Mouse (Mus musculus): ENCODE measurements around the gene Rerg. TPM values are rescaled to one million over a fixed set of nuclear protein-coding genes. Genes with fewer than 3 reads are reported as not detected.
"Not testable (repeated sequence)": the region's sequence is repeated elsewhere in the genome, so short reads cannot be mapped to it uniquely, and the experiment has no call there.

The Rerg gene
- polyA plus RNA-seq, 1 experiment from 2014 or later: 1.6 TPM

DNA sequence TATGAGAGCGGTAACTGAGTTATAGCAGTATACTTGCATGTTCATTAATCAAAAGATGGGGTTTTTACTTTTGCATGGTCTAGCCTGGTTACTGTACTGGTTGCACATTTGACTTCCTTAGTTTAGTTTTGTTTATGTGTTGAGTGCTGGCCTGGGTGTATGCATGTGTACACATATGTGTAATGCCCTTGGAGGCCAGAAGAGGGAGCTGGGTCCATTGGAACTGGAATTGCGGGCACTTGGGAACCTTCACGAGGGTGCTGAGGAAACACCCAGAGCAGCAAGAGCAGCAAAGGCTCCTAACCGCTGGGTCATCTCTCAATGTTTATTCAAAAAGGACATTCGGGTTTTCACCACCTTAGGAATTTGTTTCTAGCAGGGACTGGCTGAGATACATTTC lies 116.8 kb downstream of the Rerg start:
- no peak for DNase-seq (ENCODE audit: low spot score)
- H3K9me3 ChIP-seq (ENCODE audit: control insufficient read depth, low read length): no peaks in the 10 kb centered on the region; the same call in 1 of the 2 replicates

GRCm38 (mm10) chr6:137053006-137053405 lies 117.3 kb downstream of the Rerg start:
- Histone ChIP-seq H3K4me1 (replicated peaks; ENCODE audit: control insufficient read depth, insufficient read depth, low read length) (no peaks in the 10 kb centered on the region), H3K27ac (ENCODE audit: low read depth, low read length) (no peak overlapping the region)

More for the DNA sequence above, 116.8 kb downstream of the Rerg start:
- Histone ChIP-seq H3K27ac (ENCODE audit: low read depth, low read length) (no peak overlapping the region), H3K36me3 (ENCODE audit: control insufficient read depth, insufficient read depth, low read length) (no peaks in the 10 kb centered on the region), H3K27me3 (ENCODE audit: control insufficient read depth, insufficient read depth, low read length) (no peaks in the 10 kb centered on the region), H3K9ac (ENCODE audit: low read length) (no peak overlapping the region), H3K4me2 (ENCODE audit: low read depth, low read length, severe bottlenecking) (no peak overlapping the region), H3K4me1 (replicated peaks; ENCODE audit: control insufficient read depth, insufficient read depth, low read length) (no peaks in the 10 kb centered on the region), H3K4me3 (ENCODE audit: low read depth, low read length) (no peak overlapping the region)
- no peak for ATAC-seq (replicated peaks; ENCODE audit: low FRiP score)
- 80% methylated on average over 5 of the region's 5 CpGs for WGBS

DNA sequence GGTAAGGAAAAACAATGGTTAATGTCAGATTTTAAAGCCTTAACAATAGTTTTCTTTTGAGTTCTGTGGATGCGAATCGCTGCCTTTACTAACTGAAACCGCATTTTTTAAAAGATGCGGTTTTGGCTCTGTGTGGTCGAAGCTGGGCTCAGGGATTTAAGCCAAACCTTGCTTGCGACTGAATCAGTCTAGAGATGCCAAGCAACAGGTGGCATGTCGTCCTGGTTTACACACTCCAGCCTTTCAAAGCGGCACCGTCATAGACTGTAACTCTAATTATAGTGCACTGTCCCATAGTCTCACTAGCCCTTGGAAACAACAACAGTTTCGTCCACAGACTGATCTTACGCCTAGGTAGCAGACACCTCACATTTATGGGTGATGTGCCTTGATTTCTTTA lies 123.3 kb downstream of the Rerg start:
- no peaks in the 10 kb centered on the region; the same call in 1 of the 2 replicates for H3K9me3 ChIP-seq (ENCODE audit: control insufficient read depth, low read length)
- no peaks in the 10 kb centered on the region for H3K27me3 ChIP-seq (ENCODE audit: control insufficient read depth, insufficient read depth, low read length)
- no peak overlapping the region for H3K4me2 ChIP-seq (ENCODE audit: low read depth, low read length, severe bottlenecking)
- whole genome bisulfite sequencing: 89% methylated on average over 11 of the region's 11 CpGs
- DNase-seq (ENCODE audit: low spot score) (no peak), ATAC-seq (replicated peaks; ENCODE audit: low FRiP score) (no peak)
- H3K27ac ChIP-seq (ENCODE audit: low read depth, low read length): no peak overlapping the region
- no peaks in the 10 kb centered on the region for H3K4me1 ChIP-seq (replicated peaks; ENCODE audit: control insufficient read depth, insufficient read depth, low read length)
- no peaks in the 10 kb centered on the region for H3K36me3 ChIP-seq (ENCODE audit: control insufficient read depth, insufficient read depth, low read length)
- H3K4me3 ChIP-seq (ENCODE audit: low read depth, low read length): no peak overlapping the region
- no peak overlapping the region for H3K9ac ChIP-seq (ENCODE audit: low read length)

More at GRCm38 (mm10) chr6:137053006-137053405, 117.3 kb downstream of the Rerg start:
- H3K36me3 ChIP-seq (ENCODE audit: control insufficient read depth, insufficient read depth, low read length): no peaks in the 10 kb centered on the region
- DNase-seq (ENCODE audit: low spot score) (no peak), ATAC-seq (replicated peaks; ENCODE audit: low FRiP score) (no peak)
- H3K9ac ChIP-seq (ENCODE audit: low read length): no peak overlapping the region
- WGBS: 92% methylated on average over 9 of the region's 9 CpGs
- no peaks in the 10 kb centered on the region; the same call in 1 of the 2 replicates for H3K9me3 ChIP-seq (ENCODE audit: control insufficient read depth, low read length)
- H3K4me3 ChIP-seq (ENCODE audit: low read depth, low read length): no peak overlapping the region
- H3K27me3 ChIP-seq (ENCODE audit: control insufficient read depth, insufficient read depth, low read length): no peaks in the 10 kb centered on the region
- no peak overlapping the region for H3K4me2 ChIP-seq (ENCODE audit: low read depth, low read length, severe bottlenecking)

DNA sequence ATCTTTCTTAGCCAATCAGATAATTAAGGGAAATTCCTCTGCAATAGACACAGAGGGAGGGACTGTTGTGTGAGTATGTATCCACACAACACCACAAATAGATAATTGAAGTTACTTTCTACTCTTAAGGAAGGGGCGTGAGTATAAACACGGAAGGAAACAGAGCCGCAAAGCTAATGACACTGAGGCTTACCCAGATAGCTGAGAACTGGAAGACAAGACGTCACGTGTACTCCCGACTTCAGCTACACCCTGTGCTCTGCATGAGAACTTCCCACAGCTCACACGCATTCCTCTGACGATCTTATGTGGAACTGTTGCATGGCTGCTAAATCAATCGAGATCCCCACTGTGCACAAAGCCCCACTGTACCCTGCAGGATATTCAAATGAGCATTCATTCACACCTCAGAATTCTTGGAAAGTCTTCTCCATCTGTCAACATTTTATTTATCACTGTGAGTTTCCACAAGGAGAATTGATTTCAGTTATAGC lies 125.2 kb downstream of the Rerg start:
- Histone ChIP-seq H3K9ac (ENCODE audit: low read length) (no peak overlapping the region), H3K36me3 (ENCODE audit: control insufficient read depth, insufficient read depth, low read length) (no peaks in the 10 kb centered on the region), H3K27ac (ENCODE audit: low read depth, low read length) (no peak overlapping the region), H3K4me1 (replicated peaks; ENCODE audit: control insufficient read depth, insufficient read depth, low read length) (no peaks in the 10 kb centered on the region), H3K4me2 (ENCODE audit: low read depth, low read length, severe bottlenecking) (no peak overlapping the region), H3K9me3 (ENCODE audit: control insufficient read depth, low read length) (no peaks in the 10 kb centered on the region; the same call in 1 of the 2 replicates), H3K4me3 (ENCODE audit: low read depth, low read length) (no peak overlapping the region), H3K27me3 (ENCODE audit: control insufficient read depth, insufficient read depth, low read length) (no peaks in the 10 kb centered on the region)
- ATAC-seq (replicated peaks; ENCODE audit: low FRiP score) (no peak), DNase-seq (ENCODE audit: low spot score) (no peak)
- WGBS: 90% methylated on average over 9 of the region's 9 CpGs

GRCm38 (mm10) chr6:137035611-137036395 lies 134.5 kb downstream of the Rerg start:
- H3K4me2 ChIP-seq (ENCODE audit: low read depth, low read length, severe bottlenecking); H3K36me3 ChIP-seq (ENCODE audit: control insufficient read depth, insufficient read depth, low read length); H3K27me3 ChIP-seq (ENCODE audit: control insufficient read depth, insufficient read depth, low read length); H3K4me3 ChIP-seq (ENCODE audit: low read depth, low read length); H3K9ac ChIP-seq (ENCODE audit: low read length); H3K27ac ChIP-seq (ENCODE audit: low read depth, low read length); H3K9me3 ChIP-seq (ENCODE audit: control insufficient read depth, low read length); H3K4me1 ChIP-seq (replicated peaks; ENCODE audit: control insufficient read depth, insufficient read depth, low read length); ATAC-seq (replicated peaks; ENCODE audit: low FRiP score); DNase-seq (ENCODE audit: low spot score): not testable (repeated sequence)
- 86% methylated on average over 8 of the region's 8 CpGs for WGBS

GRCm38 (mm10) chr6:137030611-137031097 lies 139.6 kb downstream of the Rerg start:
- 86% methylated on average over 6 of the region's 6 CpGs for WGBS
- ATAC-seq (replicated peaks; ENCODE audit: low FRiP score): no peak

GRCm38 (mm10) chr6:137029931-137030610 lies 140.2 kb downstream of the Rerg start:
- H3K9me3 ChIP-seq (ENCODE audit: control insufficient read depth, low read length): no peaks in the 10 kb centered on the region
- no peaks in the 10 kb centered on the region for H3K4me1 ChIP-seq (replicated peaks; ENCODE audit: control insufficient read depth, insufficient read depth, low read length)
- H3K27me3 ChIP-seq (ENCODE audit: control insufficient read depth, insufficient read depth, low read length): no peaks in the 10 kb centered on the region
- no peak overlapping the region for H3K27ac ChIP-seq (ENCODE audit: low read depth, low read length)
- ATAC-seq (replicated peaks; ENCODE audit: low FRiP score): no peak
- no peak overlapping the region for H3K9ac ChIP-seq (ENCODE audit: low read length)
- no peaks in the 10 kb centered on the region for H3K36me3 ChIP-seq (ENCODE audit: control insufficient read depth, insufficient read depth, low read length)
- 79% methylated on average over 7 of the region's 7 CpGs for WGBS
- H3K4me3 ChIP-seq (ENCODE audit: low read depth, low read length): no peak overlapping the region
- DNase-seq (ENCODE audit: low spot score): no peak
- H3K4me2 ChIP-seq (ENCODE audit: low read depth, low read length, severe bottlenecking): no peak overlapping the region

More at GRCm38 (mm10) chr6:137030611-137031097, 139.6 kb downstream of the Rerg start:
- H3K36me3 ChIP-seq (ENCODE audit: control insufficient read depth, insufficient read depth, low read length): no peaks in the 10 kb centered on the region
- H3K9ac ChIP-seq (ENCODE audit: low read length): no peak overlapping the region
- DNase-seq (ENCODE audit: low spot score): no peak
- H3K9me3 ChIP-seq (ENCODE audit: control insufficient read depth, low read length): no peaks in the 10 kb centered on the region
- H3K27me3 ChIP-seq (ENCODE audit: control insufficient read depth, insufficient read depth, low read length): no peaks in the 10 kb centered on the region
- no peak overlapping the region for H3K4me2 ChIP-seq (ENCODE audit: low read depth, low read length, severe bottlenecking)
- no peaks in the 10 kb centered on the region for H3K4me1 ChIP-seq (replicated peaks; ENCODE audit: control insufficient read depth, insufficient read depth, low read length)
- no peak overlapping the region for H3K27ac ChIP-seq (ENCODE audit: low read depth, low read length)
- H3K4me3 ChIP-seq (ENCODE audit: low read depth, low read length): no peak overlapping the region

DNA sequence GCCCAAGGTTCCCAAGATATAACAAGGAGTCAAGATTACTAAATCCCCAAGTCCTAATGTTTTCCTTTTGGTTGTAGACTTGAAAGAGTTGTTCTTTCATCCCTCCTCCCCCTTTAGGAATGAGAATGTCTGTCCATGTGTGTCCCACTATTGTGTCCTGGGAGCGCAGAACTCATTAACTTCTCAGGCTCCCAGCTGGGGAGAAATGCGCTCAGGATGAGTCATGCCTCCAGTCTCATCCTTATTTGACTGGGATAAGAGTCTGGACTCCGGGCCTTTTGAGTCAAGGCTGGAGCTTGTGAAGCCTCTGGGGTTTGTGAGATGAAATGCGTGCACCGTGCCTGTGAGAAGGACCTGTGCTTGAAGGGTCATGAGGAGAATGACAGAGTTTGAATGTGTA lies 144.8 kb downstream of the Rerg start:
- 61% methylated on average over 5 of the region's 5 CpGs for WGBS
- no peak overlapping the region for H3K9ac ChIP-seq (ENCODE audit: low read length)
- no peaks in the 10 kb centered on the region for H3K36me3 ChIP-seq (ENCODE audit: control insufficient read depth, insufficient read depth, low read length)
- no peaks in the 10 kb centered on the region for H3K9me3 ChIP-seq (ENCODE audit: control insufficient read depth, low read length)
- no peaks in the 10 kb centered on the region for H3K27me3 ChIP-seq (ENCODE audit: control insufficient read depth, insufficient read depth, low read length)
- no peak overlapping the region for H3K4me2 ChIP-seq (ENCODE audit: low read depth, low read length, severe bottlenecking)
- H3K4me1 ChIP-seq (replicated peaks; ENCODE audit: control insufficient read depth, insufficient read depth, low read length): no peaks in the 10 kb centered on the region
- H3K27ac ChIP-seq (ENCODE audit: low read depth, low read length): no peak overlapping the region
- ATAC-seq (replicated peaks; ENCODE audit: low FRiP score) (no peak), DNase-seq (ENCODE audit: low spot score) (no peak)
- H3K4me3 ChIP-seq (ENCODE audit: low read depth, low read length): no peak overlapping the region

All from forebrain, embryonic 11.5 days (tissue).